Mouse (Mus musculus): Measurements from ENCODE around the gene Ciao1. TPM values are rescaled to one million over a fixed set of nuclear protein-coding genes. Genes with fewer than 3 reads are reported as not detected.

The Ciao1 gene
- polyA plus RNA-seq, 1 experiment from 2014 or later, result 59.0 TPM

DNA sequence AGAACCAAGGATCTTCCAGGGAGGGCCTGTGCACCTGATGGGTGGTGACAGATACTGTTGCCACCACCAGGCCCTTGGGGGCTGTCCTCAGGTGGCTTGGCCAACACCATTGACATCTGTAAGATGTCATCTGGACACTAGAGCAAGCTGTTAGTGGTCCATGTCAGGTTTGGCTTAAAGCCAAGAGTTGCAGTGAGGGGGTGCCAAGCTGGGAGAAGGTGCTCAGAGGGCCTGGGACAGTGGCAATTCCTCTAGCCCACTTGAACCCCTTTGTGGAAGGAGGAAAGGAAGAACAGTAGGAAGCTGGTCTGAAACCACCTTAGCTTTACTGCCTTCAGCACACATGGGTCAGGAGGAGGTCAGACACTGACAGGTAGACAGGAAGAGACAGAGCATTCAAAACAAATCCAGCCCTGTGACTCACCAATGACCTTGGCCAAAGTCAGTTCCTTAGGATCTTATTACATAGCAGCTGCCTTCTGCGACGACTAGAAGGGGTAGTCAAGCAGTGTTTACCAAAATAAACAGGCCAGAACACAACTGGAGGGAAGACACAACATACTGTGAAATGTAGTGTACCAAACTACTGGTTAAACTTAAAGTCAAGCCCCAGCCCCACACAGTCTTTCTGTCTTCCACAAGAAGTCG is 4.4 kb upstream of the Ciao1 start:
- 78% methylated on average over 3 of the region's 3 CpGs for WGBS
- H3K27me3 ChIP-seq (replicated peaks; ENCODE audit: control insufficient read depth, insufficient read depth, low read length), result no peaks in the 10 kb centered on the region
- H3K4me2 ChIP-seq (ENCODE audit: low read length), result no peak overlapping the region
- H3K27ac ChIP-seq (ENCODE audit: low read depth, low read length), result no peak overlapping the region
- H3K9me3 ChIP-seq (ENCODE audit: control insufficient read depth, low read length), result no peaks in the 10 kb centered on the region
- H3K36me3 ChIP-seq (ENCODE audit: control insufficient read depth, insufficient read depth, low read length), result peaks cover 8% of the 10 kb centered on the region
- peaks cover 28% of the 10 kb centered on the region for H3K4me1 ChIP-seq (ENCODE audit: control insufficient read depth, insufficient read depth, low read depth, low read length)
- no peak overlapping the region for H3K4me3 ChIP-seq (ENCODE audit: low read length)
- no peak overlapping the region for H3K9ac ChIP-seq (ENCODE audit: low read depth, low read length)
- no peak for ATAC-seq

- no peak overlapping the region for H3K4me2 ChIP-seq (ENCODE audit: low read length)
- H3K4me3 ChIP-seq (ENCODE audit: low read length), result no peak overlapping the region
- H3K4me1 ChIP-seq (ENCODE audit: control insufficient read depth, insufficient read depth, low read depth, low read length), result peaks cover 34% of the 10 kb centered on the region
- no peaks in the 10 kb centered on the region for H3K27me3 ChIP-seq (replicated peaks; ENCODE audit: control insufficient read depth, insufficient read depth, low read length)
- H3K36me3 ChIP-seq (ENCODE audit: control insufficient read depth, insufficient read depth, low read length), result peaks cover 5% of the 10 kb centered on the region; the same call in 1 of the 2 replicates
- H3K27ac ChIP-seq (ENCODE audit: low read depth, low read length), result no peak overlapping the region
- H3K9me3 ChIP-seq (ENCODE audit: control insufficient read depth, low read length), result no peaks in the 10 kb centered on the region
- no peak for ATAC-seq
- H3K9ac ChIP-seq (ENCODE audit: low read depth, low read length), result no peak overlapping the region
- WGBS, result 77% methylated on average over 3 of the region's 3 CpGs
These were observed 3.8 kb upstream of the Ciao1 start for GRCm38 (mm10) chr2:127251457-127251856.

DNA sequence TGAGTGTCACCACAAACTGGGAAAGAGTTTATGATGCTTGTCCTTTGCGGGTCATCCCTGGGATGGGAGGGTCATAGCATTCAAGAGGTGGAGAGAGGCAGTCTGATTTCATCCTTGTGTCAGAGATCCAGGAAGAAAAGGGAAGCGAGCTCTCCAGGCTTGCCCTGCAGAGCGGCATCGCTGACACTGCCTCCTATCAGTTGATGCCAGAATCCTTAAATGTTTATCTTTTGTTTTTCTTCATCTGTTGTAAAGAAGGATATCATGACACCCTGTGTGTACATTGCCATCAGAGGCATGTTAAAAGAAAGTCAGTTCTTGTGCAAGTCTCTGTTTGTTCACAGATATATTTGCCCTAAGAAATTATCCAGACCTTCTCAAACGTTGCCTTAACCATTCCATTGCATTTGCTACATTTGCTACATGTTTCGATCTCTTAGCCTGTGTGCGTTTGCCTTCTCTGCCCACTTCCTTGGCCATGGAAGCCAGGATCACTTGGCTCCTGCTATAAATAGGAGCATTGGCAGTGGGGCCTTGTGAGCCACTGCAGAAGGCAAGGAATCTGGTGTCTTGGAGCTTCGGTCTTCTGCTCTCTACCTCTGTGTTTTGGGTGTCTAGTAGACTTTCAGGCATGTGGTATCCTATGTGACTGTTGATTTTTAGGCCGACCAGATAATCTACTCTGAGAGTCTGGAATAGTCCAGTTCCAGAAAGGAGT is 2.8 kb upstream of the Ciao1 start:
- Histone ChIP-seq H3K4me1 (ENCODE audit: control insufficient read depth, insufficient read depth, low read depth, low read length) (peaks cover 37% of the 10 kb centered on the region), H3K27ac (ENCODE audit: low read depth, low read length) (no peak overlapping the region), H3K36me3 (ENCODE audit: control insufficient read depth, insufficient read depth, low read length) (peaks cover 7% of the 10 kb centered on the region), H3K27me3 (replicated peaks; ENCODE audit: control insufficient read depth, insufficient read depth, low read length) (no peaks in the 10 kb centered on the region), H3K9me3 (ENCODE audit: control insufficient read depth, low read length) (no peaks in the 10 kb centered on the region), H3K4me3 (ENCODE audit: low read length) (no peak overlapping the region), H3K4me2 (ENCODE audit: low read length) (no peak overlapping the region), H3K9ac (ENCODE audit: low read depth, low read length) (no peak overlapping the region; the same call in 1 of the 2 replicates)
- ATAC-seq, result no peak
- 91% methylated on average over 9 of the region's 9 CpGs for WGBS

- under 1% methylated on average over 39 of the region's 39 CpGs for WGBS
- Histone ChIP-seq H3K9me3 (ENCODE audit: control insufficient read depth, low read length) (no peaks in the 10 kb centered on the region), H3K27me3 (replicated peaks; ENCODE audit: control insufficient read depth, insufficient read depth, low read length) (no peaks in the 10 kb centered on the region), H3K36me3 (ENCODE audit: control insufficient read depth, insufficient read depth, low read length) (peaks cover 21% of the 10 kb centered on the region), H3K4me3 (ENCODE audit: low read length) (peak overlapping the region; percentile 99), H3K4me1 (ENCODE audit: control insufficient read depth, insufficient read depth, low read depth, low read length) (peaks cover 37% of the 10 kb centered on the region), H3K27ac (ENCODE audit: low read depth, low read length) (peak overlapping the region; percentile 84), H3K4me2 (ENCODE audit: low read length) (peak overlapping the region; percentile 92), H3K9ac (ENCODE audit: low read depth, low read length) (peak overlapping the region; percentile 89)
- peak; percentile 53 for ATAC-seq
These were observed 853 bp upstream of the Ciao1 start for GRCm38 (mm10) chr2:127248334-127249004.

DNA sequence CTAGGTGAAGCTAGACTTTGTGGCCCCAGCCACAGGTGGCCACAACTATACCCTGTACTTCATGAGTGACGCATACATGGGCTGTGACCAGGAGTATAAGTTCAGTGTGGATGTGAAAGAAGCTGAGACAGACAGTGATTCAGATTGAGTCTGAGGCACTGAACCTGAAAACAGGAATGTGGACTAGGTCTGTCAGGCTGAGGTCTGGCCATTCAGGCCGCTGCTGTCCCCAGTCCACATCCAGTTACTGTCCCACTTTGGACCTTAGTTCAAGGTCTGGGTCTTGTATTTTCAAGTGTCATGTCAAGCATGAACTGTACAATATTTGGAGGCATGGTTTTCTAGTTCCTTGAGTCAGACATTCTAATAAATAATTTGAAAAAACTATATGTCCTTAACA is 7.6 kb downstream of the Ciao1 start:
- H3K27ac ChIP-seq (ENCODE audit: low read depth, low read length), result no peak overlapping the region
- no peak for ATAC-seq
- H3K4me2 ChIP-seq (ENCODE audit: low read length), result no peak overlapping the region
- H3K27me3 ChIP-seq (replicated peaks; ENCODE audit: control insufficient read depth, insufficient read depth, low read length), result no peaks in the 10 kb centered on the region
- no peak overlapping the region for H3K4me3 ChIP-seq (ENCODE audit: low read length)
- no peaks in the 10 kb centered on the region for H3K4me1 ChIP-seq (ENCODE audit: control insufficient read depth, insufficient read depth, low read depth, low read length)
- no peak overlapping the region for H3K9ac ChIP-seq (ENCODE audit: low read depth, low read length)
- 95% methylated on average over 2 of the region's 2 CpGs for WGBS
- peaks cover 64% of the 10 kb centered on the region for H3K36me3 ChIP-seq (ENCODE audit: control insufficient read depth, insufficient read depth, low read length)
- H3K9me3 ChIP-seq (ENCODE audit: control insufficient read depth, low read length), result no peaks in the 10 kb centered on the region

DNA sequence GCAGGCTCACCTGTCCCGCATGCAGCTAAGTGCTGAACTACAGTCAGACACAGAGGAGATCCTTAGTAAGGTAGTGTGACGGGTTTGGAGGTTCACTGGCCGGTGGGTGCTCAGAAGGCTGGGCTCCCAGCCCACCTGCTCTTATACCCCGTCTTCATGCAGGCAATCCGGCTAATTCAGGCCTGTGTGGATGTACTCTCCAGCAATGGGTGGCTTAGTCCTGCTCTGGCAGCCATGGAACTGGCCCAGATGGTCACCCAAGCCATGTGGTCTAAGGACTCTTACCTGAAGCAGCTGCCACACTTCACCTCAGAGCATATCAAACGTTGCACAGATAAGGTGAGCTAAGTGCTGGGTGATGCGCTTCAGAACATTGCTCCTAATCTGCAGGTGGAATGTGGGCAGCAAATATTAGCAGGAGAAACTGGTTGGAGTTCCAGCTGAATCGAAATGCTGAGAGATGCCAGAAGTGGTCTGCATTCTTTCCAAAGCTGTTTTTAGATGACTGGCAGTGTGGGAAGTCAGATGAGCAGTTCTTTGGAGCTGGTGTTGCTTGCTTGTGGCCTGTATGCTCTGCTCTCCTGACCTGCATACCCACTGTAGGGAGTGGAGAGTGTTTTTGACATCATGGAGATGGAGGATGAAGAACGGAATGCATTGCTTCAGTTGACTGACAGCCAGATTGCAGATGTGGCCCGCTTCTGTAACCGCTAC is 9.6 kb downstream of the Ciao1 start:
- no peaks in the 10 kb centered on the region for H3K9me3 ChIP-seq (ENCODE audit: control insufficient read depth, low read length)
- H3K27me3 ChIP-seq (replicated peaks; ENCODE audit: control insufficient read depth, insufficient read depth, low read length), result no peaks in the 10 kb centered on the region
- peaks cover 64% of the 10 kb centered on the region for H3K36me3 ChIP-seq (ENCODE audit: control insufficient read depth, insufficient read depth, low read length)
- ATAC-seq, result no peak
- WGBS, result 96% methylated on average over 11 of the region's 11 CpGs
- H3K4me1 ChIP-seq (ENCODE audit: control insufficient read depth, insufficient read depth, low read depth, low read length), result no peaks in the 10 kb centered on the region
- no peak overlapping the region for H3K4me2 ChIP-seq (ENCODE audit: low read length)
- H3K27ac ChIP-seq (ENCODE audit: low read depth, low read length), result no peak overlapping the region
- H3K9ac ChIP-seq (ENCODE audit: low read depth, low read length), result no peak overlapping the region
- no peak overlapping the region for H3K4me3 ChIP-seq (ENCODE audit: low read length)

GRCm38 (mm10) chr2:127225261-127225660 is 22.4 kb downstream of the Ciao1 start:
- WGBS, result 98% methylated on average over 3 of the region's 3 CpGs
- no peak for ATAC-seq
- H3K4me2 ChIP-seq (ENCODE audit: low read length), result no peak overlapping the region

GRCm38 (mm10) chr2:127217746-127218145 is 29.9 kb downstream of the Ciao1 start:
- no peak overlapping the region for H3K4me3 ChIP-seq (ENCODE audit: low read length)
- H3K27me3 ChIP-seq (replicated peaks; ENCODE audit: control insufficient read depth, insufficient read depth, low read length), result no peaks in the 10 kb centered on the region
- no peaks in the 10 kb centered on the region for H3K9me3 ChIP-seq (ENCODE audit: control insufficient read depth, low read length)
- peaks cover 69% of the 10 kb centered on the region for H3K36me3 ChIP-seq (ENCODE audit: control insufficient read depth, insufficient read depth, low read length)
- H3K9ac ChIP-seq (ENCODE audit: low read depth, low read length), result no peak overlapping the region
- H3K27ac ChIP-seq (ENCODE audit: low read depth, low read length), result no peak overlapping the region
- no peaks in the 10 kb centered on the region for H3K4me1 ChIP-seq (ENCODE audit: control insufficient read depth, insufficient read depth, low read depth, low read length)
- 93% methylated on average over 5 of the region's 5 CpGs for WGBS
- no peak overlapping the region for H3K4me2 ChIP-seq (ENCODE audit: low read length)
- ATAC-seq, result no peak

More at GRCm38 (mm10) chr2:127225261-127225660, 22.4 kb downstream of the Ciao1 start:
- Histone ChIP-seq H3K27me3 (replicated peaks; ENCODE audit: control insufficient read depth, insufficient read depth, low read length) (no peaks in the 10 kb centered on the region), H3K9me3 (ENCODE audit: control insufficient read depth, low read length) (no peaks in the 10 kb centered on the region), H3K36me3 (ENCODE audit: control insufficient read depth, insufficient read depth, low read length) (peaks cover 79% of the 10 kb centered on the region), H3K4me1 (ENCODE audit: control insufficient read depth, insufficient read depth, low read depth, low read length) (no peaks in the 10 kb centered on the region), H3K4me3 (ENCODE audit: low read length) (no peak overlapping the region), H3K27ac (ENCODE audit: low read depth, low read length) (no peak overlapping the region), H3K9ac (ENCODE audit: low read depth, low read length) (no peak overlapping the region)

DNA sequence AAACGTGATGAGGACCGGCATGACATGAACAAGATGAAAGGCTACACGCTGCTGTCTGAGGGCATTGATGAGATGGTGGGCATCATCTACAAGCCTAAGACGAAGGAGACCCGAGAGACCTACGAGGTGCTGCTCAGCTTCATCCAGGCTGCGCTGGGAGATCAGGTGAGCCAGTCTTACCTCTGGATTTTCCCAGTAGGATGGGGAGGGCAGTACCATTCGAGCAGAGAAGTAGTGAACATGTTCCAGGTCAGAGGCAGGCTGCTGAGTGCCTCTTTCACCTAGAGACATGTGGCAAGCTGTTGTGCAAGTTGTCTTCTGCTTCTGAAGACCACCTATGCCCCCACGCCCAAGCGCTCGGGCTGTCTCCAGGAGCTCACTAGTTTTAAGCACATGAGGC is 36.9 kb downstream of the Ciao1 start:
- no peaks in the 10 kb centered on the region for H3K27me3 ChIP-seq (replicated peaks; ENCODE audit: control insufficient read depth, insufficient read depth, low read length)
- H3K4me1 ChIP-seq (ENCODE audit: control insufficient read depth, insufficient read depth, low read depth, low read length), result peaks cover 8% of the 10 kb centered on the region
- no peak overlapping the region for H3K4me2 ChIP-seq (ENCODE audit: low read length)
- H3K27ac ChIP-seq (ENCODE audit: low read depth, low read length), result no peak overlapping the region
- H3K9ac ChIP-seq (ENCODE audit: low read depth, low read length), result no peak overlapping the region
- ATAC-seq, result no peak
- no peaks in the 10 kb centered on the region for H3K9me3 ChIP-seq (ENCODE audit: control insufficient read depth, low read length)
- no peak overlapping the region for H3K4me3 ChIP-seq (ENCODE audit: low read length)
- H3K36me3 ChIP-seq (ENCODE audit: control insufficient read depth, insufficient read depth, low read length), result peaks cover 37% of the 10 kb centered on the region
- WGBS, result 92% methylated on average over 11 of the region's 11 CpGs

Measured in hindbrain, embryonic 16.5 days (tissue).